Mouse (Mus musculus): Measurements from ENCODE around the gene Parp11. TPM values are rescaled to one million over a fixed set of nuclear protein-coding genes. Genes with fewer than 3 reads are reported as not detected.

Gene Parp11
- total and polyA plus RNA-seq, 3 experiments, result 9.2 to 10.4 (median 9.7) TPM

DNA sequence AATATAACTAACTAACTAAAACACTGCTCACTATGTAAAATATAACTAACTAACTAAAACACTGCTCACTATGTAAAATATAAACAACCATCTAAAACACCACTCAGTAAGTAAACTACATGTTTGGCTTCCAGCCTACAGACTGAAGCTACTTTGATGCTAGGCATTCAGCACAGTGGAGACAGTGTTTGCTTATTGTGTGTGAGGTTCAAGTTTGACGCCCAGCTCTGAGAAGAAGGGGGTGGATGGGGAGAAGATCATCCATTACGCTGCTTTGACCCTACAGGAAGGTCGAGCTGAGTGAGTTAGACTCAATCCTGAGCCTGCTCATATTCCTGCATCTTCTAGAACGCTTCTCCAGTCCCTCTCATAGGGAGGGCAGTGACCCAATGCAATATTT is 4.1 kb upstream of the Parp11 start:
- Histone ChIP-seq H3K4me3 (replicated peaks in 1 of 3; ENCODE audit: low read depth in 2 of 3, low read length in 2 of 3, poor library complexity in 1 of 3) (no peak overlapping the region), H3K27me3 (replicated peaks) (no peaks in the 10 kb centered on the region), H3K27ac (ENCODE audit: insufficient read depth, low read depth) (no peak overlapping the region), H3K4me2 (ENCODE audit: insufficient read depth, low read depth, poor library complexity, severe bottlenecking) (no peak overlapping the region), H3K79me2 (replicated peaks; ENCODE audit: control insufficient read depth, extremely low read depth, insufficient read depth, poor library complexity, severe bottlenecking) (no peaks in the 10 kb centered on the region), H3K9ac (ENCODE audit: insufficient read depth, low read depth) (no peak overlapping the region), H3K9me3 (replicated peaks; ENCODE audit: low read length) (no peaks in the 10 kb centered on the region), H3K4me1 (ENCODE audit: control insufficient read depth in 1 of 2, insufficient read depth in 2 of 2) (peaks cover 4 to 15% of the 10 kb centered on the region in 2 experiments), H3K36me3 (replicated peaks in 1 of 2; ENCODE audit: control insufficient read depth in 1 of 2, insufficient read depth in 1 of 2, low read length in 1 of 2) (no peaks in the 10 kb centered on the region)
- in situ Hi-C loops (cut with MboI; ENCODE audit: low pct_ligation_motif_present, low pct_unique_long_range_greater_than_20kb, low sequenced_read_pairs) (no loop called here), dilution Hi-C loops (cut with MboI; ENCODE audit: extremely low pct_ligation_motif_present, extremely low pct_unique_long_range_greater_than_20kb, low sequenced_read_pairs) (no loop called here)
- DNase-seq (ENCODE audit: extremely low read depth), result no peak
- TF ChIP-seq RAD21 (IDR thresholded peaks at IDR 0.05; ENCODE audit: low read depth, low read length) (no peak), ELF1 (IDR thresholded peaks at IDR 0.05; ENCODE audit: low read depth, low read length) (no peak), POLR2AphosphoS2 (IDR thresholded peaks at IDR 0.05; ENCODE audit: low read depth, low read length) (no peak), MXI1 (IDR thresholded peaks at IDR 0.05; ENCODE audit: low read depth, low read length) (no peak), GABPA (IDR thresholded peaks at IDR 0.05; ENCODE audit: insufficient replicate concordance, low read depth, low read length) (no peak), KAT2A (IDR thresholded peaks at IDR 0.05; ENCODE audit: insufficient replicate concordance, low read length) (no peak), PAX5 (IDR thresholded peaks at IDR 0.05; ENCODE audit: low read length) (no peak), RCOR1 (conservative IDR thresholded peaks at IDR 0.05; ENCODE audit: low read depth, low read length) (no peak), ETS1 (conservative IDR thresholded peaks at IDR 0.05; ENCODE audit: low read depth, low read length) (no peak), EP300 (IDR thresholded peaks at IDR 0.05; ENCODE audit: low read length) (no peak), NELFE (IDR thresholded peaks at IDR 0.05; ENCODE audit: low read depth, low read length) (no peak)

DNA sequence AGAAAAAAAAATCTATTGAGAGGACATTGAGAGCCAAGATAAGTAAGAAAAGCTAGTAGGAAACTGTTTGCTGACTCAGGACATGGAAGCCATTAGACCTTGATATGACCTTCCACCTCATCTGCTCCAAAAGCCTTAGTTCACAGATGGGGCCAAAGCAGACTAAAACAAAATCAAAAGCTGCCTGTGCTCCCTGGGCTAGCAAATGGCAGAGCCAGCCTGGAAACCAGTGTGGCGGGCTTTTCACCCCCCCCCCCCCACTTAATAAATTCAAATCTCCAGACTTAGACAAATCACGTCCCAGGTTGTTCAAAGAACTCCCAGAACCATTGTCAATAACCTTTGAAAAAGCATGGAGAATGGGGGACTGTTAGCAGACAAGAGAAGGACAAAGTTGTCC is 2.7 kb upstream of the Parp11 start:
- H3K36me3 ChIP-seq (replicated peaks in 1 of 2; ENCODE audit: control insufficient read depth in 1 of 2, insufficient read depth in 1 of 2, low read length in 1 of 2), result no peaks in the 10 kb centered on the region
- H3K9me3 ChIP-seq (replicated peaks; ENCODE audit: low read length), result no peaks in the 10 kb centered on the region
- no peak overlapping the region for H3K9ac ChIP-seq (ENCODE audit: insufficient read depth, low read depth)
- no peaks in the 10 kb centered on the region for H3K27me3 ChIP-seq (replicated peaks)
- H3K79me2 ChIP-seq (replicated peaks; ENCODE audit: control insufficient read depth, extremely low read depth, insufficient read depth, poor library complexity, severe bottlenecking), result no peaks in the 10 kb centered on the region
- H3K4me2 ChIP-seq (ENCODE audit: insufficient read depth, low read depth, poor library complexity, severe bottlenecking), result no peak overlapping the region
- H3K27ac ChIP-seq (ENCODE audit: insufficient read depth, low read depth), result no peak overlapping the region
- dilution Hi-C loops (cut with MboI; ENCODE audit: extremely low pct_ligation_motif_present, extremely low pct_unique_long_range_greater_than_20kb, low sequenced_read_pairs), result no loop called here
- no peak for DNase-seq (ENCODE audit: extremely low read depth)
- H3K4me3 ChIP-seq (replicated peaks in 1 of 3; ENCODE audit: low read depth in 2 of 3, low read length in 2 of 3, poor library complexity in 1 of 3), result no peak overlapping the region
- in situ Hi-C loops (cut with MboI; ENCODE audit: low pct_ligation_motif_present, low pct_unique_long_range_greater_than_20kb, low sequenced_read_pairs), result no loop called here
- TF ChIP-seq ZKSCAN1 (IDR thresholded peaks at IDR 0.05; ENCODE audit: borderline replicate concordance, low read depth, low read length) (no peak), RCOR1 (conservative IDR thresholded peaks at IDR 0.05; ENCODE audit: low read depth, low read length) (no peak), IRF4 (IDR thresholded peaks at IDR 0.05; ENCODE audit: low read depth, low read length) (no peak), NELFE (IDR thresholded peaks at IDR 0.05; ENCODE audit: low read depth, low read length) (no peak), POLR2AphosphoS2 (IDR thresholded peaks at IDR 0.05; ENCODE audit: low read depth, low read length) (no peak), ELF1 (IDR thresholded peaks at IDR 0.05; ENCODE audit: low read depth, low read length) (no peak), UBTF (IDR thresholded peaks at IDR 0.05; ENCODE audit: low read depth, low read length) (no peak)
- H3K4me1 ChIP-seq (ENCODE audit: control insufficient read depth in 1 of 2, insufficient read depth in 2 of 2), result peaks cover 7 to 25% of the 10 kb centered on the region in 2 experiments

Measured in CH12.LX (cell line).